Mouse (Mus musculus) frontal cortex, postnatal 10 days (tissue): Measurements from ENCODE around the gene Gm20388.

Source experiments
- DNase-seq, 2 experiments: peaks; one replicate each; pipeline ENCODE4 v3.0.0; 2022; ENCODE audit warnings: low spot score in 2 of 2, mixed read lengths in 1 of 2

Gm20388 gene

GRCm38 (mm10) chr8:121551065-121551985 is 1640.7 kb downstream of the Gm20388 start:
- DNase-seq: no peak

GRCm38 (mm10) chr8:121552506-121552905 is 1641.9 kb downstream of the Gm20388 start:
- DNase-seq: no peak

GRCm38 (mm10) chr8:121553831-121554475 is 1643.3 kb downstream of the Gm20388 start:
- DNase-seq: no peak

GRCm38 (mm10) chr8:121557746-121558145 is 1647.1 kb downstream of the Gm20388 start:
- DNase-seq: no peak

GRCm38 (mm10) chr8:121558538-121558937 is 1647.9 kb downstream of the Gm20388 start:
- DNase-seq: no peak

- DNase-seq: no peak
Measured at GRCm38 (mm10) chr8:121559801-121560200, 1649.2 kb downstream of the Gm20388 start.

GRCm38 (mm10) chr8:121560432-121561100 is 1649.9 kb downstream of the Gm20388 start:
- DNase-seq: no peak

- DNase-seq: no peak
Measured at GRCm38 (mm10) chr8:121561636-121562345, 1651.2 kb downstream of the Gm20388 start.

- no peak for DNase-seq
Measured at GRCm38 (mm10) chr8:121562941-121563351, 1652.3 kb downstream of the Gm20388 start.

- no peak for DNase-seq
Measured at GRCm38 (mm10) chr8:121563701-121564100, 1653.1 kb downstream of the Gm20388 start.

- no peak for DNase-seq
Measured at GRCm38 (mm10) chr8:121568321-121568720, 1657.7 kb downstream of the Gm20388 start.

GRCm38 (mm10) chr8:121570335-121570734 is 1659.7 kb downstream of the Gm20388 start:
- no peak for DNase-seq

- no peak for DNase-seq
Measured at GRCm38 (mm10) chr8:121570801-121571200, 1660.2 kb downstream of the Gm20388 start.

GRCm38 (mm10) chr8:121572121-121572520 is 1661.5 kb downstream of the Gm20388 start:
- DNase-seq: no peak

GRCm38 (mm10) chr8:121573275-121573674 is 1662.6 kb downstream of the Gm20388 start:
- no peak for DNase-seq

- DNase-seq: no peak
Measured at GRCm38 (mm10) chr8:121575661-121576060, 1665.0 kb downstream of the Gm20388 start.

GRCm38 (mm10) chr8:121577751-121578675 is 1667.4 kb downstream of the Gm20388 start:
- no peak for DNase-seq

- DNase-seq: peak; percentile 86 to 90
Measured at GRCm38 (mm10) chr8:121578676-121579451, 1668.2 kb downstream of the Gm20388 start, which contains the start of gene Fbxo31. Fbxo31 (minus strand) TSS chr8:121578806.

GRCm38 (mm10) chr8:121580465-121580864 is 1669.8 kb downstream of the Gm20388 start:
- DNase-seq: no peak

- DNase-seq: no peak
Measured at GRCm38 (mm10) chr8:121583653-121584052, 1673.0 kb downstream of the Gm20388 start.
